Mouse (Mus musculus) liver, embryonic 16.5 days (tissue): ENCODE measurements around the gene 1110002E22Rik. TPM values are rescaled to one million over a fixed set of nuclear protein-coding genes. Genes with fewer than 3 reads are reported as not detected.

Source experiments
- ATAC-seq: fragments of 200-750 bp; cut with Nextera tagmentation; 2 replicates; pipeline ENCODE4 v1.8.0; 2017; ENCODE audit warnings: low read depth, mild to moderate bottlenecking, moderate number of reproducible peaks, moderate library complexity
- H3K27ac ChIP-seq: fragments of 300-500 bp; sonication (generic); 2 replicates; pipeline ENCODE4 v1.5.1; 2014; ENCODE audit warnings: mild to moderate bottlenecking, low read length
- H3K27me3 ChIP-seq: fragments of 300-500 bp; sonication (generic); 2 replicates; pipeline ENCODE4 v1.6.1; 2014; ENCODE audit warnings: low read depth, low read length, mixed read lengths; ENCODE audit not compliant: control insufficient read depth, insufficient read depth
- H3K36me3 ChIP-seq: fragments of 300-500 bp; sonication (generic); 2 replicates; pipeline ENCODE4 v1.6.1; 2014; ENCODE audit warnings: mild to moderate bottlenecking; ENCODE audit not compliant: control insufficient read depth, insufficient read depth
- H3K4me1 ChIP-seq: fragments of 300-500 bp; sonication (generic); 2 replicates; pipeline ENCODE4 v1.6.1; 2014; ENCODE audit warnings: low read depth, low read length, mixed read lengths; ENCODE audit not compliant: control insufficient read depth
- H3K4me2 ChIP-seq: fragments of 300-500 bp; sonication (generic); 2 replicates; pipeline ENCODE4 v1.6.1; 2014; ENCODE audit warnings: low read depth, low read length, mixed read lengths
- H3K4me3 ChIP-seq: fragments of 300-500 bp; sonication (generic); 2 replicates; pipeline ENCODE4 v1.5.1; 2014; ENCODE audit warnings: low read depth, mild to moderate bottlenecking, low read length
- H3K9ac ChIP-seq: fragments of 300-500 bp; sonication (generic); 2 replicates; pipeline ENCODE4 v1.6.1; 2014; ENCODE audit warnings: low read depth, low read length
- H3K9me3 ChIP-seq: fragments of 300-500 bp; sonication (generic); replicated peaks from 2 replicates; pipeline ENCODE4 v1.6.1; 2016; ENCODE audit warnings: low read length; ENCODE audit not compliant: control insufficient read depth
- WGBS: fragments of 180-500 bp; shearing (Covaris S2); extraction: QIAGEN DNeasy Blood & Tissue Kit; methylation state at CpG from one replicate; pipeline ENCODE4 v1.1.7; 2014; ENCODE audit not compliant: insufficient replicate concordance; 5-methylcytosine and 5-hydroxymethylcytosine counted together
- polyA plus RNA-seq: library from polyadenylated mRNA; unstranded; fragments of >200 nt; fragmentation: Nextera tagmentation; extraction: Ambion mirVana; gene quantifications from 2 replicates; pipeline ENCODE4 v1.2.1, GENCODE M21; 2015

The 1110002E22Rik gene
- polyA plus RNA-seq, 1 experiment from 2014 or later = 0.30 TPM

GRCm38 (mm10) chr3:138033986-138034385 lies 30.9 kb upstream of the 1110002E22Rik start:
- H3K4me3 ChIP-seq = no peak overlapping the region
- H3K4me1 ChIP-seq = no peaks in the 10 kb centered on the region
- H3K36me3 ChIP-seq = no peaks in the 10 kb centered on the region
- no peak overlapping the region for H3K27ac ChIP-seq
- no peak for ATAC-seq
- no peak overlapping the region for H3K9ac ChIP-seq
- no peaks in the 10 kb centered on the region for H3K9me3 ChIP-seq
- no peak overlapping the region for H3K4me2 ChIP-seq
- H3K27me3 ChIP-seq = no peaks in the 10 kb centered on the region
- WGBS = 43% methylated on average over 6 of the region's 6 CpGs

- no peaks in the 10 kb centered on the region for H3K4me1 ChIP-seq
- H3K27me3 ChIP-seq = no peaks in the 10 kb centered on the region
- H3K4me2 ChIP-seq = no peak overlapping the region
- 54% methylated on average over 2 of the region's 2 CpGs for WGBS
- no peaks in the 10 kb centered on the region for H3K36me3 ChIP-seq
- no peak overlapping the region for H3K27ac ChIP-seq
- no peak overlapping the region for H3K9ac ChIP-seq
- no peaks in the 10 kb centered on the region for H3K9me3 ChIP-seq
- ATAC-seq = no peak
- no peak overlapping the region for H3K4me3 ChIP-seq
Observed at GRCm38 (mm10) chr3:138040938-138041337, 23.9 kb upstream of the 1110002E22Rik start.

GRCm38 (mm10) chr3:138041591-138042301 lies 23.1 kb upstream of the 1110002E22Rik start:
- Histone ChIP-seq H3K4me2 (no peak overlapping the region), H3K9me3 (no peaks in the 10 kb centered on the region), H3K27ac (no peak overlapping the region), H3K4me1 (no peaks in the 10 kb centered on the region), H3K4me3 (no peak overlapping the region), H3K36me3 (no peaks in the 10 kb centered on the region), H3K27me3 (no peaks in the 10 kb centered on the region), H3K9ac (no peak overlapping the region)
- WGBS = 68% methylated on average over 3 of the region's 3 CpGs
- no peak for ATAC-seq

DNA sequence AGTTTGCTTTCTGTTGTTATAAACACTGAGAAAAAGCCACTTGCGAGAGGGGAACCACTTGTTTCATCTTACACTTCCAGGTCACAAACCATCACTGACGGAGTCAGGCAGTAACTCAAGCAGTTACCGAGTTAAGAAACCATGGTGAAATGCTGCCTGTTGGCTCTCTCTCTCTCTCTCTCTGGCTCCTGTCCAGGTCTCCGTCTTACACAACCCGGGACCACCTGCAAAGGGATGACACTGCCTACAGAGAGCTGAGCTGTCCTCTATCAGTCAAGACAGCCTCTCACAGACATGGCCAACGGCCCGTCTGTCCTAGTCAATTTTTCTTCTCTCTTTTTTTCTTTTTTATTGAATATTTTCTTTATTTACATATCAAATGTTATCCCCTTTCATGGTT lies 21.5 kb upstream of the 1110002E22Rik start:
- Histone ChIP-seq H3K27me3 (no peaks in the 10 kb centered on the region), H3K9me3 (no peaks in the 10 kb centered on the region), H3K4me1 (no peaks in the 10 kb centered on the region), H3K36me3 (no peaks in the 10 kb centered on the region), H3K4me3 (no peak overlapping the region), H3K9ac (no peak overlapping the region), H3K4me2 (no peak overlapping the region), H3K27ac (no peak overlapping the region)
- 66% methylated on average over 7 of the region's 7 CpGs for WGBS
- no peak for ATAC-seq

DNA sequence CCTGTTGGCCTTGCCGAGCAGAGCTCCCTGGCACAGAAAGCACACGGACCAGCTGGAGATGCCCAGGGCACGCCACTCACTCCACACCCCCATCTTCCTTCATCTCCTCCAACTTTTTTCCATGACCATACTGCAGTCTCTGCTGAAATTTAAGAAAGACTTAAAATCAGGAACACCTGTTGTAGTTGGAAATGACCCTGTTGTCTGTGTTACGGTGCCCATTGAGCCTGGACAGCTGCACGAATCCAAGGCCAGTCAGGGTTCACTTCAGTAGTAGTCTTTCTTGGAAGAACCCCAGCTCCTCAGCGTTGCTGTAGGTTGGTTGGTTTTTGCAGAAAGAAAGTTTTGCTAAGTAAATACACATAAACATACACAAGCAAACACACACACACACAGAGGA lies 15.3 kb upstream of the 1110002E22Rik start:
- Histone ChIP-seq H3K4me3 (no peak overlapping the region), H3K9me3 (no peaks in the 10 kb centered on the region), H3K36me3 (no peaks in the 10 kb centered on the region), H3K27me3 (no peaks in the 10 kb centered on the region), H3K4me2 (no peak overlapping the region), H3K9ac (no peak overlapping the region), H3K27ac (no peak overlapping the region), H3K4me1 (no peaks in the 10 kb centered on the region)
- 68% methylated on average over 6 of the region's 6 CpGs for WGBS
- ATAC-seq = no peak

- 59% methylated on average over 11 of the region's 11 CpGs for WGBS
- no peak for ATAC-seq
Observed at GRCm38 (mm10) chr3:138050772-138051171, 14.1 kb upstream of the 1110002E22Rik start.

DNA sequence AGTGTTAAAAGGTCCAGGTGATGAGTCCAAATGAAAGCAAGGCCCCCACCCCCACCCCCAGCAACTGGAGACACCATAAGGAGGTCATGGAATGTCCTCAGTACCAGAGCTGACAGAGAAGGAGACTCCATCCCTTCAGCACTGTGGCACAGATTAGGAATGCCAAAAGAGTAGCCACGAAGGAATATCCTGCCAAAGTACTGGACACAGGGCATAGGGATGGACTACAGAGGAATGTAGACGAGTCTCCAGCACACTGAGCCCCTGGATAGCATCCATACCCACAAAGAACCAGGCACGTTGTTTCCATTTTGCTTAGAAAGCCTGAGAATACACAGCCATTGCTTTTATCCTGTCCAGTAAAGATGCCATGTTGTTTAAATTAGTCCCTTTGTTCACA lies 13.4 kb upstream of the 1110002E22Rik start:
- H3K4me1 ChIP-seq = no peaks in the 10 kb centered on the region
- 51% methylated on average over 3 of the region's 3 CpGs for WGBS
- H3K9me3 ChIP-seq = no peaks in the 10 kb centered on the region
- no peaks in the 10 kb centered on the region for H3K27me3 ChIP-seq
- no peaks in the 10 kb centered on the region for H3K36me3 ChIP-seq
- H3K27ac ChIP-seq = no peak overlapping the region
- no peak overlapping the region for H3K9ac ChIP-seq
- H3K4me2 ChIP-seq = no peak overlapping the region
- no peak overlapping the region for H3K4me3 ChIP-seq
- no peak for ATAC-seq

More at GRCm38 (mm10) chr3:138050772-138051171, 14.1 kb upstream of the 1110002E22Rik start:
- H3K4me1 ChIP-seq = no peaks in the 10 kb centered on the region
- H3K27me3 ChIP-seq = no peaks in the 10 kb centered on the region
- H3K27ac ChIP-seq = no peak overlapping the region
- no peak overlapping the region for H3K4me2 ChIP-seq
- H3K9me3 ChIP-seq = no peaks in the 10 kb centered on the region
- H3K4me3 ChIP-seq = no peak overlapping the region
- no peak overlapping the region for H3K9ac ChIP-seq
- no peaks in the 10 kb centered on the region for H3K36me3 ChIP-seq

- peak overlapping the region; percentile 31; the same call in 1 of the 2 replicates for H3K27ac ChIP-seq
- no peak overlapping the region for H3K9ac ChIP-seq
- 19% methylated on average over 4 of the region's 4 CpGs for WGBS
- no peak overlapping the region for H3K4me3 ChIP-seq
- H3K27me3 ChIP-seq = no peaks in the 10 kb centered on the region
- no peaks in the 10 kb centered on the region for H3K9me3 ChIP-seq
- H3K4me2 ChIP-seq = no peak overlapping the region
- no peaks in the 10 kb centered on the region for H3K4me1 ChIP-seq
- no peaks in the 10 kb centered on the region for H3K36me3 ChIP-seq
- no peak for ATAC-seq
Observed at GRCm38 (mm10) chr3:138053969-138054368, 10.9 kb upstream of the 1110002E22Rik start.

DNA sequence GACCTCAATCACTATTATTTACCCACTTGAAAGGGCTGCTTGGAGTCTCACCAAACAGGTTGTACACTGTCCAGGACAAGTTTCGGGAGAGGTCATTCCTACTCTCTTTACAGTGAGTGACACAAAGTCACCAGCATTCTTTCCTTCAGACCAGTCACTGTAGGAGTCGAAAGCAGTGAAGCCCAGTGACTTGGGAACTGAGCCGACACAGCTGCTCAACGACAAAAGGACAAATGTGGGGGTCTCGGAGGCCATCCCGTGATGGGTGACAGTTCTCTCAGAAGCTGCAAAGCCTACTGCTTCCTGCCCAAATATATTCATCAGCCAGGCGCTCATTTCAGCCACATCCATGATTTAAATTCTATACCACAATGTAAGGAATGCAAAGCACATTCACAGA lies 7.9 kb upstream of the 1110002E22Rik start:
- Histone ChIP-seq H3K27me3 (no peaks in the 10 kb centered on the region), H3K4me2 (no peak overlapping the region), H3K27ac (no peak overlapping the region), H3K9ac (no peak overlapping the region), H3K4me3 (no peak overlapping the region), H3K36me3 (no peaks in the 10 kb centered on the region), H3K9me3 (no peaks in the 10 kb centered on the region), H3K4me1 (no peaks in the 10 kb centered on the region; the same call in 1 of the 2 replicates)
- 69% methylated on average over 7 of the region's 7 CpGs for WGBS
- ATAC-seq = no peak
